Comparison of ENCODE assay signal across 9 mouse cellular contexts in genomic region chr1:90205223-90205622, GRCm38 (mm10). TPM values are rescaled to one million over a fixed set of nuclear protein-coding genes. Genes with fewer than 3 reads are reported as not detected.
DNase-seq lines count a peak whose midpoint lies in the region; ATAC-seq and TF ChIP-seq lines count a peak whose summit lies in the region.
"Had no signal": no experiment of that assay in that cellular context is flagged by ENCODE, and none has a peak within 500 bp of the region (broad histone marks: within the 10 kb centered on the region; RNA-seq: fewer than 3 reads in every experiment).

No protein-coding gene starts in this region.

- 0 out of 2 replicates have a peak, but pooled peaks cover 2% of the 10 kb centered on the region for H3K27me3 ChIP-seq in embryonic facial prominence, embryonic 11.5 days (ENCODE audit: control insufficient read depth, insufficient read depth, low read length)
- H3K27me3 ChIP-seq in heart, embryonic 14.5 days (ENCODE audit: control insufficient read depth, insufficient read depth, low read length), result peaks cover 20% of the 10 kb centered on the region
- H3K27me3 ChIP-seq in liver, postnatal 0 days (ENCODE audit: insufficient read depth, low read length), result peaks cover 38% of the 10 kb centered on the region

- WGBS in embryonic facial prominence, embryonic 11.5 days, result 3% methylated on average over 6 of the region's 6 CpGs
- WGBS in heart, embryonic 14.5 days, result 5% methylated on average over 6 of the region's 6 CpGs
- 12% methylated on average over 6 of the region's 6 CpGs for WGBS in liver, postnatal 0 days (ENCODE audit: insufficient replicate concordance)

- TF ChIP-seq EP300 in liver, postnatal 0 days (IDR thresholded peaks at IDR 0.05; ENCODE audit: low read depth), result no peak

- peak overlapping the region; percentile 80 for H3K9ac ChIP-seq in embryonic facial prominence, embryonic 11.5 days (replicated peaks; ENCODE audit: low read length)
- H3K9ac ChIP-seq in heart, embryonic 14.5 days (ENCODE audit: low read length), result peak overlapping the region; percentile 74
- peak overlapping the region; percentile 16; the same call in 1 of the 2 replicates for H3K9ac ChIP-seq in liver, postnatal 0 days (replicated peaks)

- DNase-seq in frontal cortex, postnatal 25 days (ENCODE audit: low spot score in 2 of 2), result no peak
- DNase-seq in embryonic facial prominence, embryonic 11.5 days (ENCODE audit: low spot score), result peak; percentile 87
- peak; percentile 81 for DNase-seq in kidney, postnatal 14 days
- DNase-seq in liver, postnatal 0 days, result no peak
- DNase-seq in retina, embryonic 14.5 days (ENCODE audit: low spot score), result peak; percentile 74
- DNase-seq in thymus, postnatal 10 days (ENCODE audit: low spot score in 2 of 2), result no peak

- H3K4me2 ChIP-seq in embryonic facial prominence, embryonic 11.5 days (ENCODE audit: low read depth, low read length), result peak overlapping the region; percentile 65
- peak overlapping the region; percentile 65 for H3K4me2 ChIP-seq in heart, embryonic 14.5 days (ENCODE audit: low read length)
- H3K4me2 ChIP-seq in liver, postnatal 0 days (ENCODE audit: low read depth, low read length), result peak overlapping the region; percentile 38; the same call in 1 of the 2 replicates

- peaks cover 14% of the 10 kb centered on the region for H3K4me1 ChIP-seq in embryonic facial prominence, embryonic 11.5 days (ENCODE audit: control insufficient read depth, insufficient read depth, low read length)
- peaks cover 30 to 32% of the 10 kb centered on the region in 2 experiments for H3K4me1 ChIP-seq in heart, embryonic 14.5 days (ENCODE audit: control insufficient read depth in 2 of 2, insufficient read depth in 2 of 2, low read length in 2 of 2)
- H3K4me1 ChIP-seq in liver, postnatal 0 days (ENCODE audit: insufficient read depth), result no peaks in the 10 kb centered on the region

- H3K9me3 ChIP-seq in embryonic facial prominence, embryonic 11.5 days (replicated peaks; ENCODE audit: control insufficient read depth, low read length), result no peaks in the 10 kb centered on the region
- H3K9me3 ChIP-seq in heart, embryonic 14.5 days (ENCODE audit: control insufficient read depth, low read length), result no peaks in the 10 kb centered on the region
- no peaks in the 10 kb centered on the region for H3K9me3 ChIP-seq in liver, postnatal 0 days (ENCODE audit: low read length)

- H3K27ac ChIP-seq in embryonic facial prominence, embryonic 11.5 days (replicated peaks; ENCODE audit: low read depth, low read length), result peak overlapping the region; percentile 77
- peak overlapping the region; percentile 73 to 75 for H3K27ac ChIP-seq in heart, embryonic 14.5 days (replicated peaks in 1 of 2; ENCODE audit: control insufficient read depth in 1 of 2, insufficient read depth in 1 of 2, low read depth in 2 of 2, low read length in 2 of 2)
- no peak overlapping the region for H3K27ac ChIP-seq in liver, postnatal 0 days (ENCODE audit: low read depth)

- H3K36me3 ChIP-seq in embryonic facial prominence, embryonic 11.5 days (replicated peaks; ENCODE audit: control insufficient read depth, insufficient read depth, low read depth, low read length), result no peaks in the 10 kb centered on the region
- H3K36me3 ChIP-seq in heart, embryonic 14.5 days (ENCODE audit: control insufficient read depth, insufficient read depth, low read length), result no peaks in the 10 kb centered on the region
- no peaks in the 10 kb centered on the region for H3K36me3 ChIP-seq in liver, postnatal 0 days (replicated peaks; ENCODE audit: insufficient read depth, low read length)

- H3K4me3 ChIP-seq in embryonic facial prominence, embryonic 11.5 days (ENCODE audit: low read depth, low read length), result peak overlapping the region; percentile 51
- peak overlapping the region; percentile 47 to 76 for H3K4me3 ChIP-seq in heart, embryonic 14.5 days (ENCODE audit: control insufficient read depth in 1 of 2, insufficient read depth in 1 of 2, low read depth in 1 of 2, low read length in 2 of 2)
- peak overlapping the region; percentile 7; the same call in 1 of the 2 replicates for H3K4me3 ChIP-seq in liver, postnatal 0 days (ENCODE audit: low read depth, low read length)

- ATAC-seq in frontal cortex, adult (ENCODE audit: low TSS enrichment), result peak; percentile 83
- peak; percentile 26; the same call in 1 of the 2 replicates for ATAC-seq in embryonic facial prominence, embryonic 11.5 days (replicated peaks; ENCODE audit: insufficient number of reproducible peaks, low FRiP score, low TSS enrichment, low read depth)
- ATAC-seq in heart, embryonic 14.5 days (ENCODE audit: insufficient number of reproducible peaks, insufficient read depth, low FRiP score, low read depth), result no peak
- no peak for ATAC-seq in liver, postnatal 0 days

- peak; percentile 54 for TF ChIP-seq CTCF in liver, postnatal 0 days (IDR thresholded peaks at IDR 0.05; ENCODE audit: low read depth)

RNA-seq across cellular contexts. Expression of gene Ackr3, which starts 1.4 kb away (rescaled TPM):
- polyA plus RNA-seq in embryonic facial prominence, embryonic 11.5 days (2014; fragmentation: Nextera tagmentation; extraction: Ambion mirVana), result 39.9 and 44.5 TPM in 2 replicates
- 41.3 and 51.0 TPM in 2 replicates for polyA plus RNA-seq in heart, embryonic 14.5 days (2014; fragmentation: Nextera tagmentation; extraction: Ambion mirVana)
- 2.3 and 2.5 TPM in 2 replicates for polyA plus RNA-seq in liver, postnatal 0 days (2015; fragmentation: Nextera tagmentation; extraction: Ambion mirVana)

RNA-seq across cellular contexts. Expression of gene Iqca, which starts 52.0 kb away (rescaled TPM):
- 0.56 TPM in 1 of 2 replicates, not detected in the other for polyA plus RNA-seq in embryonic facial prominence, embryonic 11.5 days (2014; fragmentation: Nextera tagmentation; extraction: Ambion mirVana)
- polyA plus RNA-seq in heart, embryonic 14.5 days (2014; fragmentation: Nextera tagmentation; extraction: Ambion mirVana), result not detected in 2 replicates
- polyA plus RNA-seq in liver, postnatal 0 days (2015; fragmentation: Nextera tagmentation; extraction: Ambion mirVana), result 1.5 and 1.7 TPM in 2 replicates
- polyA plus RNA-seq: large intestine, adult 2 months had no signal

Comparison
In these comparisons a context has a peak if more than half of its experiments do, and no peak if none do; other contexts are left out.
1. ATAC-seq: peak in frontal cortex, adult (single experiment) and embryonic facial prominence, embryonic 11.5 days (single experiment); none in heart, embryonic 14.5 days (single experiment) and liver, postnatal 0 days (single experiment).
2. DNase-seq: peak in embryonic facial prominence, embryonic 11.5 days (single experiment), kidney, postnatal 14 days (single experiment) and retina, embryonic 14.5 days (single experiment); none in frontal cortex, postnatal 25 days (0 of 2), liver, postnatal 0 days (single experiment) and thymus, postnatal 10 days (0 of 2).
3. H3K4me3 ChIP-seq: peak in every context shown above with its lines; median percentile 62 in heart, embryonic 14.5 days; 51 in embryonic facial prominence, embryonic 11.5 days; 7 in liver, postnatal 0 days.
4. H3K9ac ChIP-seq: peak in every context shown above with its lines; median percentile 80 in embryonic facial prominence, embryonic 11.5 days; 74 in heart, embryonic 14.5 days; 16 in liver, postnatal 0 days.
5. RNA of gene Ackr3, which starts 1.4 kb away (polyA plus RNA-seq): 41.3 to 51.0 TPM in heart, embryonic 14.5 days and 39.9 to 44.5 TPM in embryonic facial prominence, embryonic 11.5 days; 2.3 to 2.5 TPM in liver, postnatal 0 days; every median in the first group is over 10 times any median in the second.
6. Peak in every context shown above with its lines, with median percentiles within 50 percentile points of each other: H3K4me2 ChIP-seq.